Mouse (Mus musculus) heart, postnatal 0 days (tissue): ENCODE data around the gene Vamp1.

Experiments
- CTCF ChIP-seq: IDR thresholded peaks from 2 replicates; pipeline ENCODE4 v1.5.1; 2016; ENCODE audit warnings: antibody characterized with exemption, control low read depth, low read depth
- EP300 ChIP-seq: IDR thresholded peaks from 2 replicates; pipeline ENCODE4 v1.6.1; 2016; ENCODE audit warnings: antibody characterized with exemption, low read depth

DNA sequence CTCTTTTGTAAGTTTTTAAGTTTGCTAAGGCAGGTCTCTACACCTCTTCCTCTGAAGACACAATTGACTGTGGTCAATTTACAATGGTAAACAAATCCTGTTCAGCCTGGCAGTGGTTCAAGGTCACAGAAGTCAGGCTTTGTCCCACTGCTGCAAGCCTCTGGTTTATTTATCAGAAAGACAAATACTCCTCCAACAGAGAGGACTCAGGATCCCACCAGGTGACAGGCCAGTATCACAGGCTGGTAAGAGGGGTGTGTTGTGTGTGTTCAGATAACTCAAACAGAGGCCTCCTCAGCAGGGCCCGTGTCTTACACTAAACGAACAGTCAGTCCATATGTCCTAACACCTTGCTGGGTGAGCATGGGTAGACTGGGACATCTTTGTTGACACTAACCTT is 42.9 kb upstream of the Vamp1 start:
- TF ChIP-seq CTCF (no peak), EP300 (no peak)
